Mouse (Mus musculus) G1E (cell line): ENCODE data around the gene March1.
A peak's percentile ranks its signal among the peaks of the same experiment; 100 is the strongest.

Source experiments
- CTCF ChIP-seq: IDR thresholded peaks from 2 replicates; pipeline ENCODE4 v1.5.1; 2012; ENCODE audit warnings: low read depth, low read length, inconsistent platforms, mixed read lengths
- GATA1 ChIP-seq: IDR thresholded peaks from 2 replicates; pipeline ENCODE4 v1.6.1; 2012; ENCODE audit warnings: borderline replicate concordance, low read length, inconsistent platforms, mixed read lengths
- POLR2AphosphoS5 ChIP-seq: IDR thresholded peaks from 2 replicates; pipeline ENCODE4 v1.6.1; 2012; ENCODE audit warnings: low read depth, low read length, inconsistent platforms; ENCODE audit not compliant: insufficient replicate concordance
- TAL1 ChIP-seq: conservative IDR thresholded peaks from 2 replicates; pipeline ENCODE4 v1.6.1; 2012; ENCODE audit warnings: low read depth, low read length, inconsistent platforms, mixed read lengths

DNA sequence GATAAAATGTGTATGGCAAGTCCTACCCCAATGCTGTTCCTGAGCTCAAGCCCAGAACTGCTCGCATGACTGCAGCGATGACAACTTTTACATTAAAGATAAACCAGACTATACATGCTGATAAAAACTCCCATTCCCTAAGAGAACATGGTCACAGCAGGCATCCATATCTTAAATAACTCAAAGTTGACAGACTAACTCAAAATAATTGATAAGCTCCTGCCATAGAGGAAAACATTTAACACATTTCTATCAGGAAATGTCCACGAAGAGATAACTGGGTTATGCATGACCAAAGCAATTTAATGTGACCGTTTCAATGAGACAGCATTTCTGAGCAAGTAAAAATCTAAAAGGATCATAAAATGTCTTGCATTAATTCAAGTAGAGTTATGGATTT, 563.6 kb downstream of the March1 start:
- TF ChIP-seq CTCF (no peak), TAL1 (peak; percentile 36; the same call in 1 of the 2 replicates), GATA1 (no peak), POLR2AphosphoS5 (no peak)
